Mouse (Mus musculus) regulatory T cell (primary cell): ENCODE measurements around the gene Nebl.

Experiments used
- in situ Hi-C: fragments of 300-600 bp; cut with MboI, MseI; formaldehyde crosslinking; loops from one replicate; pipeline ENCODE4 v1.15.1; 2025; ENCODE audit warnings: high pct_unique_total_duplicates

The Nebl gene

GRCm38 (mm10) chr2:17524205-17524978 is 206.9 kb downstream of the Nebl start:
- in situ Hi-C loops: no loop called here

- in situ Hi-C loops: no loop called here
Observed at GRCm38 (mm10) chr2:17523791-17524190, 207.5 kb downstream of the Nebl start.

GRCm38 (mm10) chr2:17515686-17516085 is 215.6 kb downstream of the Nebl start:
- in situ Hi-C loops: loop anchor here (10.0 kb wide), 1 partner anchor 909 kb away; no protein-coding TSS in a partner anchor

GRCm38 (mm10) chr2:17514765-17515164 is 216.5 kb downstream of the Nebl start:
- in situ Hi-C loops: loop anchor here (10.0 kb wide), 1 partner anchor 910 kb away; no protein-coding TSS in a partner anchor

GRCm38 (mm10) chr2:17509942-17510341 is 221.3 kb downstream of the Nebl start:
- in situ Hi-C loops: loop anchor here (10.0 kb wide), 1 partner anchor 915 kb away; no protein-coding TSS in a partner anchor

GRCm38 (mm10) chr2:17507362-17507761 is 223.9 kb downstream of the Nebl start:
- in situ Hi-C loops: no loop called here

GRCm38 (mm10) chr2:17504115-17504774 is 227.0 kb downstream of the Nebl start:
- in situ Hi-C loops: no loop called here

GRCm38 (mm10) chr2:17501075-17501474 is 230.2 kb downstream of the Nebl start:
- in situ Hi-C loops: no loop called here

- in situ Hi-C loops: no loop called here
Observed at GRCm38 (mm10) chr2:17465517-17466174, 265.6 kb downstream of the Nebl start.

- in situ Hi-C loops: no loop called here
Observed at GRCm38 (mm10) chr2:17460434-17460833, 270.8 kb downstream of the Nebl start.

GRCm38 (mm10) chr2:17453676-17454075 is 277.6 kb downstream of the Nebl start:
- in situ Hi-C loops: no loop called here

- in situ Hi-C loops: no loop called here
Observed at GRCm38 (mm10) chr2:17448341-17448740, 282.9 kb downstream of the Nebl start.

GRCm38 (mm10) chr2:17443581-17443980 is 287.7 kb downstream of the Nebl start:
- in situ Hi-C loops: no loop called here

- in situ Hi-C loops: no loop called here
Observed at GRCm38 (mm10) chr2:17438317-17438716, 292.9 kb downstream of the Nebl start.

- in situ Hi-C loops: no loop called here
Observed at GRCm38 (mm10) chr2:17436739-17437440, 294.4 kb downstream of the Nebl start.

GRCm38 (mm10) chr2:17435217-17435616 is 296.0 kb downstream of the Nebl start:
- in situ Hi-C loops: no loop called here

GRCm38 (mm10) chr2:17429028-17429427 is 302.2 kb downstream of the Nebl start:
- in situ Hi-C loops: loop anchor here (10.0 kb wide), 1 partner anchor 786 kb away; no protein-coding TSS in a partner anchor

GRCm38 (mm10) chr2:17428156-17428555 is 303.1 kb downstream of the Nebl start:
- in situ Hi-C loops: loop anchor here (10.0 kb wide), 1 partner anchor 787 kb away; no protein-coding TSS in a partner anchor

GRCm38 (mm10) chr2:17422967-17423366 is 308.3 kb downstream of the Nebl start:
- in situ Hi-C loops: loop anchor here (10.0 to 25.0 kb wide), 2 partner anchors 792 to 1061 kb away; partner anchors contain the start of gene Plxdc2

- in situ Hi-C loops: loop anchor here (25.0 kb wide), 1 partner anchor 1053 kb away; the partner anchor contains the start of gene Plxdc2
Observed at GRCm38 (mm10) chr2:17415347-17415746, 315.9 kb downstream of the Nebl start.

GRCm38 (mm10) chr2:17414324-17414723 is 316.9 kb downstream of the Nebl start:
- in situ Hi-C loops: loop anchor here (5.0 to 25.0 kb wide), 2 partner anchors 52 to 1052 kb away; partner anchors contain the start of gene Plxdc2
